Mouse (Mus musculus) subcutaneous adipose tissue, adult 2 months (tissue): ENCODE results near the gene Fam229b. TPM values are rescaled to one million over a fixed set of nuclear protein-coding genes. Genes with fewer than 3 reads are reported as not detected.

Experiments used
- polyA plus RNA-seq: library from polyadenylated mRNA; depleted of rRNA; stranded (reverse); fragments of >200 nt; gene quantifications from 2 replicates; pipeline ENCODE4 v1.2.3, GENCODE M21; 2012; ENCODE audit warnings: low replicate concordance; rRNA removed

Fam229b gene
- polyA plus RNA-seq, result 4.0 and 5.5 TPM in 2 replicates

GRCm38 (mm10) chr10:39133462-39134310, at the start of gene Fam229b, which contains the start of gene Tube1:
Fam229b (minus strand) TSS chr10:39133914.
Tube1 (plus strand) TSS chr10:39133976.

GRCm38 (mm10) chr10:39163694-39164093, 30.0 kb upstream of the Fam229b start, which contains the start of gene Ccn6:
Ccn6 (minus strand) TSS chr10:39163794.

Other genes with a start within 250 kb of the Fam229b start
- gene Lama4, start 168.4 kb downstream of the Fam229b start, polyA plus RNA-seq, result 87.8 and 115 TPM in 2 replicates
- gene Tube1, start 62 bp upstream of the Fam229b start, polyA plus RNA-seq, result 0.93 and 4.1 TPM in 2 replicates
- gene Ccn6, start 29.9 kb upstream of the Fam229b start, polyA plus RNA-seq, result 0.10 and 0.24 TPM in 2 replicates
- 30.2 and 63.8 TPM in 2 replicates for gene Fyn, start 234.9 kb upstream of the Fam229b start, polyA plus RNA-seq